Mouse (Mus musculus) cerebellum, adult 11 months (tissue): ENCODE results near the gene Ints12.

Experiments used
- DNase-seq: peaks from one replicate; pipeline ENCODE4 v3.0.0; 2022

Ints12 gene

DNA sequence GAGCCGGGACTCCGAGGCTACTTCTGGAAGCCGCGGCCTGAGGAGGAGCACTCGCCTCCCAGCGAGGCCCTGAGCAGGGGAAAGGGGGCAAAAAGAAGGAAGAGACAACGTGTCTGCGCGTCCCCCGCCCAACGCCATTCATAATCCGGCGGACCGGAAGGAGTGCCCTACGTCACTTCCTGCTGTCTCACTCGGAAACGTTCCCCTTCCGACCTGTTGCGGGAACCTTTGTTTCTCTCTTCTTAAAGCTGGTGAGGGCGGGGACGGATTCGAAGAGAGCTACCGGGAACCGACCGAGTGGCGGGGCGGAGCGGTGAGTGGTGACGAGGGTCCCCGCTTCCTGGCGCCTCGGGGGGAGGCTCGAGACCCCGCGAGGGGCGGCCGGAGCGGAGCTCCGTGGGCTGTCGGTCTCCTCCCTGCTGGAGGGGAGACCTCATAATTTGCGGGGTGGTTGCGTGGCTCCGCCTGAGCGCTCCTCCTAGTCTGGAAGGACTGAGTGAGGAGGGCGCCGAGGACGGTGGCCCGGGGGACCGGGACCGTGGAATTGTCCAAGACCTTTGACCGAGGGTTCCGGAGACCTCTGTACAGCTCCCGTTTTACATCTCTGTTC, at the start of gene Ints12, which contains the start of gene Gstcd:
Ints12 (plus strand) TSS at position 177 of the 610 bp plus-strand sequence.
Gstcd (minus strand) TSS at position 370 of the 610 bp plus-strand sequence.
- peak; percentile 89 for DNase-seq

DNA sequence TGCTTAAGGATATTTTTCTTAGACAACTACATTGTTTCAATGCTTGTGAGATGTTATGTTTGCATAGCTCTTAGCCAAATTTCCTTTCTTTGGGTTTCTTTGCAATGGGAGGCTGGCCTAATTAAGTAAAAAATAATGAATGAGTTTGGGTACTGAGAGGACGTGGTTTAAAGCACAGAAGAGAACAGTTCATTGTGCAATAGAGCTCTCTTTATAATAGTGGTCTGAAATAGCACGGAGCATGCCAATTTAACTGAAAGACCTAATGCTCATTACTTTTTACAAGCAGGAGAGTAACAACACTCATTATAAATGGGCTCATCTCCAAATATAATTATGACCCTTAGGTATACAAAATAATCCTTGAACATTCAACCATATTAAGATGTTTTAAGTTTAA, 39.6 kb upstream of the Ints12 start:
- no peak for DNase-seq

DNA sequence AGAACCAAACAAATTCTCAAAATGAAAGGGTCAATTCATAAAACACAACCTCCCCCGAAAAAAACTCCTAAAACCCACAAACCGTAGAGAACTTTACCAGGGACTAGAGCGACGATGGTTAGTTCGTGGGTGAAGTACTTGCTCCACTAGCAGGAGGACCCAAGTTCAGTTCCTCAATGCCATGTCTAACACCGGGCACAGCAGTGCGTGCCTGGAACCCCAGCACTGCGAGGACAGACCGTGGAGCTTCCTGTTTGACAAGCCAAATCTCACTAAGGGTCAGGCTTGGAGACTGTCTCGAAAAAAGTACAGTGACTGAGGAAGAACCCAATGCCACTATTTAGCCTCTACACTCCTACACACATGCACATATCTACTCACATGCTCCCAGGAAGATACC, 16.1 kb upstream of the Ints12 start:
- no peak for DNase-seq

DNA sequence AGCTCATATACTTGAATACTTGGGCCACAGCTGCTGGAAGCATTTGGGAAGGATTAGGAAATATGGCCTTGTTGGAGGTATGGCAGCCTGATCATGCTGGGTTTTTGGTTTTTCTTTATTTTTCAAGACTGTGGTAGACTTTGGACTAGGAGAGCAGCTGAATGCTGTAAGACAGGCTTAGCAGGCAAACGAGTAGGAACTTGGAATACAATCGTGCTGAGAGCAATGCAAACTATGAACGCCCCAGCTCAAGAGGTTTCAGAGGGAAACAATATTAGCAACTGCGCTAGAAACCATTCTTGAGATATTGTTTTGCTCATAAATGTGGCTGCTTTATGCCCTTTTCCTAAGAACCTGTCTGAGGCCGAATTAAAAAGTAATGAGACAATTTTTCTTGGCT, 8.9 kb upstream of the Ints12 start:
- DNase-seq, result no peak

DNA sequence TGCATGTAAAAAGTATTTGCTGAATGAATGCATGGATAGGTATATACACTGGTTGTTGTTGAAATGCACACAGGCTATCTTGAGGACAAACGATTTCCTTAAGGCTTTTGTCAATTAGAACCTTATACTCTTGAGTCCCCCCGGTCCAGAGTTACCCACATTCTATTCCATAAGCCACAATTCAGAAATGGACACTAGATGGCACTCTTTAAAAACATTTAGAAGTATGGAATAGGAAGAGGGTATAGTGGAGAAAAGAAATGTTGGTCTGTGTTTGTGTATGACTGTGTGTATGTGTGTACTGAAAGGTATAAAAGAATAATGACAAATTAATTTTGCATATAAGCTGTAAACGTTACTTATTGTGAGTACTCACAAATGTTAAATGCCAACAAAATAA, 5.8 kb upstream of the Ints12 start:
- no peak for DNase-seq

DNA sequence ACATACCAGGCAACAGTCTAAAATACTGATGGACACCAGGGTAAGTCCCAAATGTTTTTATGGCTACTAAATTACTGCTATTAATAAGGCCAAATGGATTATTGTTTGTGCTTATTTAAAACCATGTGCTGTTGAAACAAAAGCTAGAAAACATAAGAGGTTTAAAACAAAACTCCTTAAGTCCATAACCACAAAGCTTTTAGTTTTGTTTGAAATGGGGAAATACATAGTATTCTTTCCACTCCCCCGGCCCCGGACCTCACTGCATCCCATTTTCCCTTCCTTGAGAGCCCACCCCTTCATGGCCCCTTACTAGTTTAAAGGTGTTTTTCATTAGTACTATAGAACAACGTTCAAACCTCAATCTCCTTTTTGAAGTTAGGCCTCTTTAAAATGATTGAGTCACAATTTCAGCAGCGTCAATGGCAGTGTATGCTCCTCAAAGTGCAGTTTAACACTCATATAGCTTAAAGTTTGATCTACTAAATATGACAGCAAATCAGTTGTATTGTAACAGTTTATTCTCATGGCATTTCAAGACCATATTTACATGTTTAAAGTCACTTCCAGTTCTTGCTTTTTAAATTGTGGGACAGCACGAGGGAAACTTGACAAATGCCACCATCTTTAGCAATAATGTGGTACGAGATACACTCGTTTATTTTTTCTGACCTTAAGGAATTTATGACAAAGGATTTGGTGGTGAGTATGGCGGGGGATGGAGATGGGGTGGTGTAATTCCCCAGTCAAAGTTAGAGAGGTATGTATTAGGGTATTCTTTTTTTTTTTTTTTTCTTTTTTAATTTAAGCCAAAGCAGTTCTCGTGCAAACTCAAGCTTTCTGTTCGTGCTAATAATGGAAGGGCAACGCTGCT, 1.2 kb upstream of the Ints12 start:
- no peak for DNase-seq

DNA sequence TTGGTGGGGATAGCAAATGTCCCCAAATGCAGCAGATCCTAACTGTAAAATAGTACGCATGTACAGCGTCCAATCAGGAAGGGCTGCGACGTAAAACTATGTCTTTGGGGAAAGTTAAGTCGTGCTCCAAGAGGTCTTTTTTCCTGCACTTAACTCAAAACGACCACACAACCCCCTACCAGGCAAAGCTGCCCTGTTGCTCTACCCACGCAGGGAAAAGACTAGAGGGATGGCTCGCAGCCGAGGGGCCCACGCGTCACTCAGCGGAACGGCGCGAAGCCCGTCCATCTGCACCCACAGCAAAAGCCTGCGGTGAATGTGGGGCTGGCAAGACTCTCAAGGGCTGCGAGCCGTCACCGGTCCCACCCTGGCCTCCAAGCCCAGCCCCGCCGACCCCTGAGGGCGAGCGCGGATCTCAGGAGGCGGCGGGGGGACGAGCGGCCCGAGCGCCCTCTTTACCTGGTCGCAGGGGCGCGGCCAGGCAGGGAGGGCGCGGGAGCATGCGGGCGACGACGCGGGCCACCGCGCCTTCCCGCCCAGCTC, 448 bp upstream of the Ints12 start:
- no peak for DNase-seq

DNA sequence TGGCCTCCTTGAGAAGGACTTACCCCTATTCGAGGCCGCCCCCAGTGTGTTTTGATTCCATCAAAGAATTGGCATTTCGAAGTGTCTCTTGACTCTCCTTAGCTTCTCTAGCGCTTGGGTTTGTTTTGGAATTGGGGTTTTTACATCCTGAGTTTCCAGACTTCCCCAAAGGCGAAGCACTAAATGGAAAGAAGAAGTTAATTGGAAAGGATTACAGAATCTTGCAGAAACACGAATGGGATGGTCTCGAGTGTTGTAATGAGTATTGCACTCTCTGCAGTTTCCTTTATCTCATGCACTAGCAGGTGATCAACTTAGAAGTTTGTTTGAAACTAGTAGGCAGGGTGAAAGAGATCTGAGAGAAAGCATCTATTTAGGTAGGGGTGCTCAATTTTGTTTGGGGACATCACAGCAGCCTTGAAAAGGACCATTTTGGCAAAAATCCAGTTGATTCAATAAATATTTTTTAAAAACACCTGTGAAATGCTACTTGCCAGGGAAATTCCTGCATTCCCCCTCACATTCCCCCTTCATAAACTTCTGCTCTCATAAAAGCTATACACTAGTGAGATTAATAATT, 724 bp downstream of the Ints12 start:
- no peak for DNase-seq

DNA sequence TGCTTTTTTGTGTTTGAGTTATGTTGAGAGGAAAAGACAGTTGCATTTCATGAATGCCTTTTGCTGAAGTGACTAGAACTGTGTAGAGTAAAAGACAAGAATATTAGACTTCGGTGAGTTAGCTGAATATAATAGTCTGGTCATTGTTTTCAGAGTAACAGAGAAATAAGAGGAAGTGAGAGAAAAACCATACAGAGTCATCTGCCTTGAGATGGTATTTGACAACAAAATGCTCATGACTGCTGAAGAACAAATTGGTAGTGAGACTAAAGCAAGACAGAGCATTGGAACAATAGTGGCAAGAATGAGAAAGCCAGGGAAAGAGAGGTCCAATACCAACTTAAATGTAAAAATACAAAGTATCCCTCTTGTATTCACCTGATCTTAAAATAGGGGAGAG, 1.3 kb downstream of the Ints12 start:
- no peak for DNase-seq

DNA sequence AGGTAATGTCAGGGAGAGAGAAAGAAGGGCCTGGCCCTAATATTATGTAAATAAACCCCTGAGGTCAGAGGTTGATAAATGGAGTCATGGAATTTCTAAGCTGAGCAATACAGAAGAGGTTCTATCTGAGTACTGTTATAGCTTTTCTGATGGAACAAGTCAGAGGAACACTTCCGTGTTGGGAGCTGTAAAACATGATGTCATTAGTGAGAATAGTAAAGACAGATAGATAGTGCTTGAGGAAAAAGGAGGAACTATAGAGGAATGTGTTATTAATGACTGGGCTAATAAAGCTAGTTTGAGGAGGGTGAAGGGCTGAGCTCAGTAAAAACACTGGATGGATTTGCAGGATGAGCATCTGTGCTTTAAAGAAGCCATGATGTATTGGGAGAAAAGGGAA, 2.7 kb downstream of the Ints12 start:
- no peak for DNase-seq

DNA sequence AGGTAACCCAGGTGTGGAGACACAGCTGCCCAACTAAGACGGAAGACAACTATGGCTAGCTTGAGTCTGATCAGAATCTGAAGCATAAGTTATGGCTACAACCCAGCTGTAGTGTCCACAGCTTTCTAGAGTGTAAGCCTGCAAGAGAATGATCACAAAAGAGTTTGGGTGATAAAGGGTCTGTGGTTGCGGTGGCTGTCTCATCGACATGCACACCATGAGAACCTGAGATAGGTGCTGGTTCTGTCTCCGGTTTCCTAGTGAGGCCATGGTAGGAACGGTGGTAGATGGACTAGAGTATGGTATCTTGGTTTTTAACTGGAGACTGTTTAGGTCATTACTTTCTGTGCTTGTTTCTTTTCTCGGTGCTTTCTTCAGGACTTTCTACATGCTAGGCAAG, 6.3 kb downstream of the Ints12 start:
- DNase-seq, result no peak

DNA sequence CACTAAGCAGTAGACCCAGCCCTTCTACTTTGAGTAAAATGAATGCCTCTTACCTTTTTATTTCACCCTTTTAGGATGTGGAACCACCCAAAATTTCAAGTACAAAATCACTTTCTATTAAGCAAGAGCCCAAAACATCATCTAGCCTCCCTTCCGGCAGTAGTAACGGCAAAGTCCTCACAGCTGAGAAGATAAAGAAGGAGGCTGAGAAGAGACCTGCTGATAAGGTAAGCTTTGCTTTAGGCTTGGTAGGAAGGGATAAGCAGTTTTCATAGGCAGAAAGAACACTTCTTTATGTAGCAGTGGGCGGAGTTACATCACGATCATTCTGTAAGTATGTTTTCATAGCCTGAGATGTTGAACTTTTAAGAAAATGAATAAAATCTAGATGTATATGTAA, 6.7 kb downstream of the Ints12 start:
- DNase-seq, result no peak

DNA sequence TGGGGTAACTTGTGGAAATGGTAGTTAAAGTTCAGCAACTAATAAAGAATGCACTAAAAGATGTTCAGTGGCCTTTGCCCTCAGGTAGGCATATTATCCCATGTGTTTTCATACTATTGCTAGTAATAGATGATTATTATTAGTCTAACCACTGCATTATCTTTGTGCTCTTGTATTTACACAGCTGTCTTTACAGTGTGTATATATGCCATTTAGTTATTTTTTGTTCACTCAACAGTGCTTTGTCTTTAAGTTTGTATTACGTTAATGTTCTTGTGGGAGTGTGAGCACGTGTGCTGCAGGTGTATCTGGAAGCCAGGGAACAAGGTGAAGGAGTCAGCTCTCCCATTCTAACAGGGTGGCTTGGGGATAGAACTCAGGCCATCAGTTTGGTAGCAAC, 7.3 kb downstream of the Ints12 start:
- DNase-seq, result no peak

DNA sequence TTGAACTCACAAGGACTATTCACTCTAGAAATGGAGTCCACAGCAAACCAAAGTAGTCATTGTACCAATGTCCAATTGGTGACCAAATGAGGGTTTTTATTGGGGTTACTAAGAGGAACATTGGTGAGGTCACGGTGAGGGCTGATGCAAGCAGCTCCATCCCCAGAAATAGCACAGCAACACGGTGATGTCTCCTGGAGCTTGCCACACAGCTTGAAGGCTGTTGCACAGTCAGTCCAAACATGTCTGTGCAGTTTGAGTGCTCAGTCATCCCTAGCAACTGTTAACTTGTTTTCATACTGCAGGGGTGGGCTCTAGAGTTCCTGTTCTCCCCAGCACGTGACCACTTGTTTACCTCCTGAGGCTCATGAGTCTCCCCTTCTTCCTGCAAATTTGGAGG, 12.1 kb downstream of the Ints12 start:
- no peak for DNase-seq

DNA sequence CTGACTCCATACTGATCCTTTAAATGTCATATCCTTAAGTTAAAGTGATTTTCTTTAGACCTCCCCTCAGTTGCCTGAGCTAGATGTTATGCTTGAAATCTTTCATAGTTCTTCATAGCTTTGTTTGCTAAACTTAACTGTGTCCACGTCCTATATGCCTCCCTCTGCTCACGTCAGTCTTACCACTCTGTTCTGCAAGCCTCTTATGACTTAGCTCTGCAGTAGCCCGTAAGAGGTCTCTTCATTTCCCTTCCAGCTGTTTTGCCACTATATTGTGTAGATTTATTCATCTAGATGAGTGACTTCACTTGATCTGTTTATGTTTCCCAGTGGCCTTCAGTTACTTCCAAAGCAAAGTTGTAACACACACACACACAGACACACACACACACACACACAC, 12.8 kb downstream of the Ints12 start:
- DNase-seq, result no peak

DNA sequence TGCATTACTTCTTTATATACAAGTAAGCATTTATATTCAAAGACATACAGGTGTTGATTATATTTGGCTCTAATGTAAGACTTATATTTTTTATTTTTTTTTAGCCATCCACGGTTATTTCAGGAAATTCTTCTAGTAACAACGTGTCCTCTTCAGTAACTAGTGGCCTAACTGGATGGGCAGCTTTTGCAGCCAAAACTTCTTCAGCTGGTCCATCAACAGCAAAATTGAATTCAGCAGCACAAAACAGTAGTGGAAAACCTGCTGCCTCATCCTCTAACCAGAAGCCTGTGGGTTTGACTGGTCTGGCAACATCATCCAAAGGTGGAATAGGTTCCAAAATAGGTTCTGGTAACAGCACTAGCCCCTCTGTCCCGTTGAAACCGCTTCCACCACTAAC, 17.1 kb downstream of the Ints12 start:
- DNase-seq, result no peak

DNA sequence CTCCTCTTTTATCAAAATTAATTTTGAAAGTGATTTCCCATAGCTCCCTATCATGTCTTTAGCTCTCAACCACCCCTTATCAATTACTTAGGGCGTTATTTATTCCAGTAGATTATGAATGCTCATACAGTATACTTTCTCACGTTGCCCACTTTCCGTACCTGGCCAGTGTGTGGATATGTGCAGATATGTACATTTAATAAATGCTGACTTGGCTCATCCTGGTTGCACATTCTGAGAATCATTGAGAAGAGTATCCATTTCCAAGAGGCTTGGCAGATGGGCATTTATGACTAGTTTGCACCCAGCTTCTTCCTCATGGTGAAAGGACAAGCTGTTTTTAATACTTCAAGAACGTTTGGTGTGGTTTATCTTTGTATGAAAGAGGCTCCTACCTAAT, 18.2 kb downstream of the Ints12 start:
- no peak for DNase-seq

DNA sequence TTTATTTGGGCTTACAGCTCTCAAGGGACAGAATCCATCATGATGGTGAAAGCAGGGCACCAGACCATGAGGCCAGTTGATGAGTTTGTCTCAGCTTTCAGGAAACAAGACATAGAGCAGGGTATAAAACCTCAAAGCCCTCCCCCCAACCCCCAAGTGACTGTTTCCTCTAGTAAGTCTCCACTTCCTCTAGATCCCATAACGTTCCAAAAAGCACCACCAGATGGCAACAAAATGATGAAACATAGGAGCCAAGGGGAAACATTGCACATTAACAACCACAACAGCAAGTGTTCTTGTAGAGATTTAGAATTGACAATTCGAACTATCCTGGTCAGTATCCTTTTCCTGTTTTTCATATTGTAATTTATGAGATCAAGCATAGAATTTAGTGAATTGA, 20.1 kb downstream of the Ints12 start:
- DNase-seq, result no peak

DNA sequence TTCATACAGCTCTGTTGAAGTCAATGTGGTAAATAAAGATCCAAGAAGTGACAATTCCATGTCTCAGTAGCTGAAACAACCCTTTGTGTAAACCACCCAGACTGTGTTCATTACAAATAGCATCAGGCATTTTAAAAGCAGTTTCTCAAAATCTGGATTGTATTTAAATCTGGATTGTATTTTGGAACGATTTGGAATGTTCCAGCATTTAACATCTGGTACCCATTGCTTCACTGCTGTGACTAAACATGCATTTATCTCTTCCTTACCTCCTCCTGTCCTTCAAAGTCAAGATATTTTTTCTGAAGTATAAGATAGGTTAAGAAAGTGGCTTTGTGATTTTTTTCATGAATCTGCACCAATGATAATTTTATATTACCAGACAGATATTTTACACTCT, 21.6 kb downstream of the Ints12 start:
- no peak for DNase-seq

DNA sequence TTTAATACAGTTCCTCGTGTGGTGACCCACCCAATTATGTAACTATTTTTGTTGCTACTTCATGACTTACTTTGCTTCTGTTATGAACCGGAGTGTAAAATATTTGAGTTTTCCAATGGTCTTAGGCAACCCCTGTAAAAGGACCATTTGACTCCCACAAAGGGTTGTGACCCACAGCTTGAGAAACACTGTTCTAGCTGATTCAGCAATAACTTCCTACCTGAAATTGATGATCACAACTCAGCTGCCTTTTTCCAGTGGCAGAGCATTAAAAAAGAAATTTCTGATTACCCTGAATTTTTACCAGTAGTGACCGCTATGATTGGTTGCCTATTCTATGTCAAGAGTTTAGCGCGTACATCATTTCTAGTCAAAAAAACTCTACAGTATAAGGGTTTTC, 39.7 kb downstream of the Ints12 start:
- no peak for DNase-seq

DNA sequence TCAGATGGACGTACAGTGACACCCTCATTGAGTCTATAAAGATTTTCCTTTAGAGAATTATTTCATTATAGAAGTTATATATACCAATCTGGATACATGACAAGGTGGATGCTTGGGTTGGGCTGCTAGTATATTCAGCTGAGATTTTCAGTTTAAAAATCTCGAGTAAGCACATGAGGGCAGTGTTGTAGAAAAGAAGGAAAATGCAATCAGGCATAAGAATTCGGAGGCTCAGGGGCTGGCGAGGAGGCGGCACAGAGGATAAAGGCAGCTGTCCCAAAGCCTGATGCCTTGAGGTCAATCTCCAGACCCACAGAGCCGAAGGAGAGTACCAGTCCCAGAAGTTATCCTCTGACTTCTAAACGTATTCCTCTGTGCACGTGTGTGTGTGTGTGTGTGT, 41.0 kb downstream of the Ints12 start:
- no peak for DNase-seq

DNA sequence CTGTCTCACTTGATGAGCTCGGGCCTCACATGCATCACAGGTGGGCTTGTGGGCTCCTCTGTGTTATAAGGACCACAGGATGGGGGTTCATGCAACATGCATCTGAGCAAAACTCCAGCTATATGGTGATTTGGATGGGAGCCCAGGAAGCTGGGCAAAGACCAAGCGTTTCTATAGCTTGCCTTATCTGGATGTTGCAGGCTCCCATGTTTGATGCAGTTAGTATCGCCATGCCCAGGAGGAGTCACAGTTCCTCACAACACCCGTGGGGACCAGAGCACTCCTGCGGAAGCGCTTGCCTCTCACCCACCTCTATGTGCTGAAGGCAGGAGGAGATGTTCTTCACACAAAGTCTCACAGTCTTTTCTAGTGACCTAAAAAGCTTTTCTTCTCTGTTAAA, 50.2 kb downstream of the Ints12 start:
- no peak for DNase-seq

DNA sequence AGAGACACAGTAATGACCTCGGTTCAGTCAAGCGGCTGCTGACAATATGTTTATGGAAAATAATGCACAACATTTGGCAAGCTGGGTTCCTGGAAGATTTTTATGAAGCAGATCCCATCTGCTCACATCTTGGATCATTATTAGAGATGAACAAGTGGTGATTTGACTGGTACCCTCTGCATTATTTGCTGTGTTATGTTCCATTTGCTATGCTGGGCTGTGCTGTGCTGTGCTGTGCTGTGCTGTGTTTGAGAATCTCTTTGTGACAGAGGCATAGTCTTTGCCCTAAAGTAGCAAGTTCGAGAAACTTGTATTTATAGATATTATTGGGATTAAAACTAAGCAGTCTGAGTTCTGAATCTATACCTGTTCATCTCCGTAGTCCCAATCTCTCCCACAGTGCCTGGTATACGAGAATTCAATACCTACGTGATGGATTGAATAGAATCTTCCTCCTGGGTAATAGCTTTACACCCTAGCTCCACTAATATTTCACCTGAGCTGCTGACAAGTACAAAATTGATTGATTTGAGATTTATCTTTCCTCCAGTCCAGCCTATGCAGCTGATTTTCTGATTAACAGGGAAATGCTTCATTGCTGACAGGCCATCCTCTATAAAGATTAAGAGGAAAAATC, 53.0 kb downstream of the Ints12 start:
- DNase-seq, result no peak

DNA sequence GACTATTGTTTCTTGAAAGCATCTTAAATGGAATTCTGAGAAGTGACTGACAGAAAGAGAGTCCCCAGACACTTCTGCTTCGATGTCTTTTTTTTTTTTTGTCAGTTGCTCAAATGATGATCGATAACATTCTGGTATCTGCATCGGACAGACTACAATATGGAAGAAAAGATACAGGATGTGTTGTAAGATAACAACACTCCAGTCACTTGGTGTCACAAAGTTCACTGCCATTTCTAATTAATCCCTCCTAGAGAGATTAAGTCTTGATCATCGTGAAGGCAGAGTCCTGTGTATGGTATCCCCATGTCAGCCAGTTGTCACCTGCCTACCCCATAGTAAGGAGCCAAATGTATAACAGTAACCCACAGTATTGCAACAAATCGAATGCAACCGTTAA, 60.0 kb downstream of the Ints12 start:
- DNase-seq, result no peak
